Mouse (Mus musculus): ENCODE data around the gene Rtl4. TPM values are rescaled to one million over a fixed set of nuclear protein-coding genes. Genes with fewer than 3 reads are reported as not detected.

The Rtl4 gene
- polyA plus RNA-seq, 1 experiment from 2014 or later, result 0.42 TPM

DNA sequence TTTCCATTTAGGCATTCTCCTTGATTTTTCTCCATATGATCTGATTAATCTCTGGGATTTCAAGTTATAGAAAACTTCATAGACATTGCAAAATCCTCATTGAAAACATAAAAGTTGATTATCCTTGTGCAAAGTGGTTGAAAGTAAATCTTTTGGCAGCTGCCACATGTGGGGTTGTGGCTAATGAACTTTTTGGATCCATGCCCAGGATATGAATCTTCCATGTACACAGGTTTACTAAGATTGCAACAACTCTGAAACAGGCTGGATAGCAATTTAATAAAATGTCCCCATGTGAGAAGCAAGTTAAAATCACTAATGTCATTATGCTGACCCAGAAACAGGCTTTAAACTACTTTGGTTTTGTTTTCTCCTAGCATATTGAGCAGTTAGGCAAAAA lies 401.1 kb downstream of the Rtl4 start:
- Histone ChIP-seq H3K9ac (ENCODE audit: low read depth, low read length) (no peak overlapping the region), H3K4me3 (replicated peaks; ENCODE audit: low read depth, low read length) (no peak overlapping the region), H3K9me3 (replicated peaks; ENCODE audit: low read length) (no peaks in the 10 kb centered on the region), H3K4me2 (ENCODE audit: low read length) (no peak overlapping the region), H3K36me3 (ENCODE audit: insufficient read depth, low read length) (no peaks in the 10 kb centered on the region), H3K27me3 (ENCODE audit: insufficient read depth, low read length) (no peaks in the 10 kb centered on the region), H3K27ac (no peak overlapping the region), H3K4me1 (replicated peaks; ENCODE audit: insufficient read depth, low read length) (no peaks in the 10 kb centered on the region)
- TF ChIP-seq CTCF (IDR thresholded peaks at IDR 0.05; ENCODE audit: low read depth), result no peak
- DNase-seq (ENCODE audit: low spot score) (peak; percentile 0), ATAC-seq (replicated peaks; ENCODE audit: low FRiP score, low read depth) (no peak)

DNA sequence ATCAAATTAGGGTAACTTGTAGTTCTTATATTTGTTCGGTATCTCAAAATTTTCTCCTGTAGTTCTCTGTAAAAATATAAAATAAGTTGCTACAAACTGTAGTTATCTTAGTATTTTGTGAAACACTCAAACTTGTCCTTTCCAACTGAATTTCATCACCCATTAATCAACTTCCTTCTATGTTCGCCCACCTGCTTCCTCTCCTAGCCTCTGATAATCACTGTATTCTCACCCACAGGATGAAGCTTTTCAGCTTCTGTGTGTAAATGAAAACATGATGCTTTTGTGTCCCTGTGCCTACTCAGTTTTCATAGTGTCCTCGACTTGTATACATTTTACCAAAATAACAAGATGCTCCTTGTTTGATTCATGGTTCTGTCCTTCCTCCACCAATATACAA lies 401.7 kb downstream of the Rtl4 start:
- no peak overlapping the region for H3K9ac ChIP-seq (ENCODE audit: low read depth, low read length)
- WGBS, result 66% methylated on average over 3 of the region's 3 CpGs
- no peak overlapping the region for H3K27ac ChIP-seq
- H3K27me3 ChIP-seq (ENCODE audit: insufficient read depth, low read length), result no peaks in the 10 kb centered on the region
- H3K36me3 ChIP-seq (ENCODE audit: insufficient read depth, low read length), result no peaks in the 10 kb centered on the region
- no peaks in the 10 kb centered on the region for H3K4me1 ChIP-seq (replicated peaks; ENCODE audit: insufficient read depth, low read length)
- no peak overlapping the region for H3K4me2 ChIP-seq (ENCODE audit: low read length)
- ATAC-seq (replicated peaks; ENCODE audit: low FRiP score, low read depth) (no peak), DNase-seq (ENCODE audit: low spot score) (no peak)
- TF ChIP-seq CTCF (IDR thresholded peaks at IDR 0.05; ENCODE audit: low read depth), result no peak
- H3K9me3 ChIP-seq (replicated peaks; ENCODE audit: low read length), result no peaks in the 10 kb centered on the region
- no peak overlapping the region for H3K4me3 ChIP-seq (replicated peaks; ENCODE audit: low read depth, low read length)

DNA sequence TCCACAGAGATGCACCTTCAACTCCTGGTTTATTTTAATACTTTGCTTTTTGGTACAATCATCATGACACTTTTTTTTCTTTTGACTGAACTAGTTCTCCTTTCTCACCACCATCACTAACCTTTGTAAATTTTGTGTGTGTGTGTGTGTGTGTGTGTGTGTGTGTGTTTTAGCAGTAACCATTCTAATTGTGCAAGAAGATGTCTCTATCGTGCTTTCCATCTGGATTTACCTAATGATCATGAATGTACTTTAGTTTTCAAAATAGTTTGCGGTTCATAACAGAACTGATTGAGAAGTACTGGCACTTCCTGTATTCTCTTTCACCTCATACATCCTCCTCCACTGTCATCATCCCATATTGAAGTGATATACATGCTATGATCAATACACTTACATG lies 402.3 kb downstream of the Rtl4 start:
- TF ChIP-seq CTCF (IDR thresholded peaks at IDR 0.05; ENCODE audit: low read depth), result no peak
- ATAC-seq (replicated peaks; ENCODE audit: low FRiP score, low read depth) (no peak), DNase-seq (ENCODE audit: low spot score) (no peak)
- no peak overlapping the region for H3K9ac ChIP-seq (ENCODE audit: low read depth, low read length)
- no peak overlapping the region for H3K4me3 ChIP-seq (replicated peaks; ENCODE audit: low read depth, low read length)
- H3K9me3 ChIP-seq (replicated peaks; ENCODE audit: low read length), result no peaks in the 10 kb centered on the region
- no peak overlapping the region for H3K4me2 ChIP-seq (ENCODE audit: low read length)
- no peak overlapping the region for H3K27ac ChIP-seq
- no peaks in the 10 kb centered on the region for H3K36me3 ChIP-seq (ENCODE audit: insufficient read depth, low read length)
- H3K27me3 ChIP-seq (ENCODE audit: insufficient read depth, low read length), result no peaks in the 10 kb centered on the region
- H3K4me1 ChIP-seq (replicated peaks; ENCODE audit: insufficient read depth, low read length), result no peaks in the 10 kb centered on the region
- WGBS, result 76% methylated on average over 2 of the region's 2 CpGs

MicroRNA genes within 50 kb of the gene (microRNA counts, 519-probe panel; counts per million panel counts)
- 330 counts per million, percentile 68 among the panel's probes with 10 or more counts for microRNA mmu-miR-3472

Small RNAs within 50 kb of the gene (microRNA-seq; reads per million reads assigned to microRNA genes)
- not detected for gene Mir3472

Other genes starting within 250 kb of the Rtl4 start
- gene Trpc5os, start 232.3 kb upstream of the Rtl4 start, polyA plus RNA-seq (2015; fragmentation: Nextera tagmentation; extraction: Ambion mirVana), result not detected in 2 replicates
- gene Trpc5, start 727 bp upstream of the Rtl4 start, polyA plus RNA-seq (2015; fragmentation: Nextera tagmentation; extraction: Ambion mirVana), result 0.04 TPM in 1 of 2 replicates, not detected in the other

Data from kidney, postnatal 0 days (tissue).